Mouse (Mus musculus) heart, adult 2 months (tissue): ENCODE results near the gene Tbc1d2b.

ENCODE experiments used
- CTCF ChIP-seq: fragments of 200-600 bp; IDR thresholded peaks from 2 replicates; pipeline ENCODE4 v1.8.1; 2022; ENCODE audit warnings: antibody characterized with exemption, mild to moderate bottlenecking, moderate library complexity
- EP300 ChIP-seq: fragments of 200-500 bp; IDR thresholded peaks from 2 replicates; pipeline ENCODE4 v1.6.1; 2011; ENCODE audit warnings: low read depth, low read length, control low read depth; ENCODE audit not compliant: insufficient read depth
- POLR2A ChIP-seq: fragments of 200-500 bp; IDR thresholded peaks from 2 replicates; pipeline ENCODE4 v1.6.1; 2011; ENCODE audit warnings: mild to moderate bottlenecking, low read depth, low read length, control low read depth; ENCODE audit not compliant: insufficient read depth

DNA sequence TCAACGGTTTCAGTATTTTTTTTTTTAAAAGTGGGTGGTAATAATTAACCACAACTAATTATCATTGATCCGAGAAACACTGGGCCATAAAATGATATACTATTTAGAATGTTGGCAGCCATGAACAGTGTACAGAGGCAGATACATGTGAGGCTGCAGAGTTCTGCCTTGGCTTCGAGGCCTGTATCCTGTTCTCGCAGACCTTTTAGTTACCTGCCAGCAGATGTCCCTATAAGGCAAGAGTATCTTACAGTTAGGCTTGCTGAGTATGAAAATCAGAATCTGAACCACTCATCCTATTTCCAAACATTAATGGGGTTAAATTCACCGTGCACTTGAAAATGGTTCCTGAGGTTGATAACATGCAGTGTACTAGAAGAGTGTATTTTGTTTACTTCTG, 45.7 kb upstream of the Tbc1d2b start:
- TF ChIP-seq POLR2A (no peak), CTCF (no peak), EP300 (no peak)
